Mouse (Mus musculus) heart, adult 2 months (tissue): ENCODE measurements at regions not wholly inside any gene's neighbourhood (a gene's known extent, or its start where the extent isn't known, plus 50 kb on each side); places are given as distances from the start of the nearest gene placed in this dataset.

ENCODE experiments used
- DNase-seq, 2 experiments: peaks; one replicate each; pipeline ENCODE4 v3.0.0; 2021
- H3K27ac ChIP-seq: fragments of 200-600 bp; 2 replicates; pipeline ENCODE4 v1.8.1; 2022
- H3K27me3 ChIP-seq: fragments of 200-500 bp; 2 replicates; pipeline ENCODE4 v1.6.1; 2012; ENCODE audit warnings: mild to moderate bottlenecking, low read length, inconsistent platforms, mixed read lengths; ENCODE audit not compliant: control insufficient read depth, insufficient read depth
- H3K36me3 ChIP-seq: fragments of 200-500 bp; 2 replicates; pipeline ENCODE4 v1.6.1; 2012; ENCODE audit warnings: low read length, inconsistent platforms; ENCODE audit not compliant: control insufficient read depth, insufficient read depth
- H3K4me1 ChIP-seq: fragments of 200-500 bp; 2 replicates; pipeline ENCODE4 v1.6.1; 2011; ENCODE audit warnings: low read length; ENCODE audit not compliant: control insufficient read depth, insufficient read depth
- H3K4me3 ChIP-seq: fragments of 200-600 bp; 2 replicates; pipeline ENCODE4 v1.8.1; 2022
- H3K79me2 ChIP-seq: fragments of 200-500 bp; replicated peaks from 2 replicates; pipeline ENCODE4 v1.6.1; 2012; ENCODE audit warnings: mild to moderate bottlenecking, inconsistent platforms, low read length, moderate library complexity, mixed read lengths; ENCODE audit not compliant: control insufficient read depth, insufficient read depth
- H3K9ac ChIP-seq: fragments of 200-500 bp; 2 replicates; pipeline ENCODE4 v1.6.1; 2012; ENCODE audit warnings: low read depth, mild to moderate bottlenecking, control low read depth, inconsistent platforms, low read length, mixed read lengths
- CTCF ChIP-seq: fragments of 200-600 bp; IDR thresholded peaks from 2 replicates; pipeline ENCODE4 v1.8.1; 2022; ENCODE audit warnings: antibody characterized with exemption, mild to moderate bottlenecking, moderate library complexity
- EP300 ChIP-seq: fragments of 200-500 bp; IDR thresholded peaks from 2 replicates; pipeline ENCODE4 v1.6.1; 2011; ENCODE audit warnings: low read depth, low read length, control low read depth; ENCODE audit not compliant: insufficient read depth
- POLR2A ChIP-seq: fragments of 200-500 bp; IDR thresholded peaks from 2 replicates; pipeline ENCODE4 v1.6.1; 2011; ENCODE audit warnings: mild to moderate bottlenecking, low read depth, low read length, control low read depth; ENCODE audit not compliant: insufficient read depth
- WGBS: fragments of 180-500 bp; shearing (Covaris S2); methylation state at CpG from one replicate; pipeline ENCODE4 v1.1.7; 2018; 5-methylcytosine and 5-hydroxymethylcytosine counted together
- intact Hi-C: fragments of 180-260 bp; cut with DNase I; formaldehyde crosslinking; loops from one replicate; pipeline ENCODE4 v1.15.1; 2025

- 18% methylated on average over 15 of the region's 15 CpGs for WGBS
Observed at GRCm38 (mm10) chr8:34300331-34300903, 188.9 kb upstream of the Gm10131 start.

GRCm38 (mm10) chr8:34294721-34295120 is 183.2 kb upstream of the Gm10131 start:
- no peak overlapping the region for H3K4me3 ChIP-seq
- no peak for DNase-seq
- no peaks in the 10 kb centered on the region for H3K4me1 ChIP-seq
- H3K27ac ChIP-seq: no peak overlapping the region
- 94% methylated on average over 8 of the region's 8 CpGs for WGBS
- H3K9ac ChIP-seq: no peak overlapping the region
- TF ChIP-seq POLR2A (no peak), CTCF (no peak), EP300 (no peak)
- no peaks in the 10 kb centered on the region for H3K79me2 ChIP-seq
- H3K27me3 ChIP-seq: no peaks in the 10 kb centered on the region
- H3K36me3 ChIP-seq: no peaks in the 10 kb centered on the region
- intact Hi-C loops: no loop called here

More at GRCm38 (mm10) chr8:34300331-34300903, 188.9 kb upstream of the Gm10131 start:
- Histone ChIP-seq H3K4me3 (no peak overlapping the region), H3K79me2 (no peaks in the 10 kb centered on the region), H3K27me3 (no peaks in the 10 kb centered on the region), H3K4me1 (peaks cover 4% of the 10 kb centered on the region), H3K36me3 (no peaks in the 10 kb centered on the region), H3K9ac (no peak overlapping the region), H3K27ac (no peak overlapping the region)
- intact Hi-C loops: no loop called here
- DNase-seq: no peak
- TF ChIP-seq EP300 (no peak), CTCF (no peak)

GRCm38 (mm10) chr8:34290670-34291069 is 179.1 kb upstream of the Gm10131 start:
- no peaks in the 10 kb centered on the region for H3K27me3 ChIP-seq
- intact Hi-C loops: no loop called here
- DNase-seq: no peak
- WGBS: 62% methylated on average over 4 of the region's 4 CpGs
- no peak overlapping the region for H3K9ac ChIP-seq
- TF ChIP-seq EP300: no peak
- no peak for TF ChIP-seq CTCF
- TF ChIP-seq POLR2A: no peak
- H3K4me3 ChIP-seq: no peak overlapping the region
- H3K27ac ChIP-seq: no peak overlapping the region
- H3K4me1 ChIP-seq: no peaks in the 10 kb centered on the region
- H3K79me2 ChIP-seq: no peaks in the 10 kb centered on the region
- no peaks in the 10 kb centered on the region for H3K36me3 ChIP-seq

GRCm38 (mm10) chr8:34287801-34288200 is 176.3 kb upstream of the Gm10131 start:
- H3K9ac ChIP-seq: no peak overlapping the region
- DNase-seq: no peak
- no peaks in the 10 kb centered on the region for H3K79me2 ChIP-seq
- no peak overlapping the region for H3K4me3 ChIP-seq
- 55% methylated on average over 2 of the region's 2 CpGs for WGBS
- no peaks in the 10 kb centered on the region for H3K27me3 ChIP-seq
- H3K27ac ChIP-seq: no peak overlapping the region
- intact Hi-C loops: no loop called here
- no peak for TF ChIP-seq EP300
- no peak for TF ChIP-seq POLR2A
- TF ChIP-seq CTCF: no peak
- H3K4me1 ChIP-seq: no peaks in the 10 kb centered on the region
- H3K36me3 ChIP-seq: no peaks in the 10 kb centered on the region

- H3K27ac ChIP-seq: no peak overlapping the region
- intact Hi-C loops: no loop called here
- DNase-seq: no peak
- H3K27me3 ChIP-seq: no peaks in the 10 kb centered on the region
- no peaks in the 10 kb centered on the region for H3K36me3 ChIP-seq
- H3K9ac ChIP-seq: no peak overlapping the region
- H3K79me2 ChIP-seq: no peaks in the 10 kb centered on the region
- H3K4me3 ChIP-seq: no peak overlapping the region
- 87% methylated on average over 3 of the region's 3 CpGs for WGBS
- TF ChIP-seq POLR2A (no peak), EP300 (no peak), CTCF (no peak)
- no peaks in the 10 kb centered on the region for H3K4me1 ChIP-seq
Observed at GRCm38 (mm10) chr8:34284576-34284975, 173.0 kb upstream of the Gm10131 start.

GRCm38 (mm10) chr8:34280433-34280832 is 168.9 kb upstream of the Gm10131 start:
- no CpG with 5 or more reads among the region's 11 CpGs for WGBS
- no peak overlapping the region for H3K9ac ChIP-seq
- no peak for DNase-seq
- H3K36me3 ChIP-seq: no peaks in the 10 kb centered on the region
- TF ChIP-seq CTCF: no peak
- TF ChIP-seq POLR2A: no peak
- no peak for TF ChIP-seq EP300
- intact Hi-C loops: no loop called here
- no peak overlapping the region for H3K4me3 ChIP-seq
- no peaks in the 10 kb centered on the region for H3K4me1 ChIP-seq
- no peaks in the 10 kb centered on the region for H3K27me3 ChIP-seq
- no peaks in the 10 kb centered on the region for H3K79me2 ChIP-seq
- H3K27ac ChIP-seq: no peak overlapping the region
